Mouse (Mus musculus) thymus, adult 18-20 months (tissue): ENCODE results near the gene Ctnnbl1.

Source experiments
- DNase-seq, 2 experiments: peaks; one replicate each; pipeline ENCODE4 v3.0.0; 2022; ENCODE audit warnings: mixed read lengths in 2 of 2

Ctnnbl1 gene

GRCm38 (mm10) chr2:157887275-157888025, 150.2 kb downstream of the Ctnnbl1 start:
- DNase-seq, result no peak

- DNase-seq, result no peak
Measured at GRCm38 (mm10) chr2:157891166-157891565, 154.0 kb downstream of the Ctnnbl1 start.

GRCm38 (mm10) chr2:157897131-157897530, 159.9 kb downstream of the Ctnnbl1 start:
- no peak for DNase-seq

GRCm38 (mm10) chr2:157913204-157913636, 176.0 kb downstream of the Ctnnbl1 start:
- DNase-seq, result peak; percentile 17 to 38

GRCm38 (mm10) chr2:157913705-157914104, 176.5 kb downstream of the Ctnnbl1 start:
- DNase-seq, result no peak

GRCm38 (mm10) chr2:157914105-157914764, 177.0 kb downstream of the Ctnnbl1 start, which contains the start of gene Vstm2l:
TSS of gene Vstm2l (plus strand) at chr2:157914653.
- DNase-seq, result no peak

GRCm38 (mm10) chr2:157914889-157915517, 177.8 kb downstream of the Ctnnbl1 start:
- DNase-seq, result no peak

GRCm38 (mm10) chr2:157918529-157918928, 181.3 kb downstream of the Ctnnbl1 start:
- DNase-seq, result no peak

- no peak for DNase-seq
Measured at GRCm38 (mm10) chr2:157921551-157921950, 184.3 kb downstream of the Ctnnbl1 start.

GRCm38 (mm10) chr2:157923406-157923805, 186.2 kb downstream of the Ctnnbl1 start:
- DNase-seq, result no peak

GRCm38 (mm10) chr2:157924504-157924903, 187.3 kb downstream of the Ctnnbl1 start:
- no peak for DNase-seq

GRCm38 (mm10) chr2:157926502-157926901, 189.3 kb downstream of the Ctnnbl1 start:
- no peak for DNase-seq

GRCm38 (mm10) chr2:157926927-157927326, 189.7 kb downstream of the Ctnnbl1 start:
- DNase-seq, result no peak

- no peak for DNase-seq
Measured at GRCm38 (mm10) chr2:157927397-157927796, 190.2 kb downstream of the Ctnnbl1 start.

- no peak for DNase-seq
Measured at GRCm38 (mm10) chr2:157927815-157928214, 190.6 kb downstream of the Ctnnbl1 start.

GRCm38 (mm10) chr2:157932655-157933054, 195.5 kb downstream of the Ctnnbl1 start:
- DNase-seq, result no peak

GRCm38 (mm10) chr2:157935444-157936171, 198.4 kb downstream of the Ctnnbl1 start:
- no peak for DNase-seq

GRCm38 (mm10) chr2:157936676-157937075, 199.5 kb downstream of the Ctnnbl1 start:
- DNase-seq, result no peak

- no peak for DNase-seq
Measured at GRCm38 (mm10) chr2:157940586-157941185, 203.5 kb downstream of the Ctnnbl1 start.
